Mouse (Mus musculus) gastrocnemius, postnatal 10 days (tissue): ENCODE data around the gene a. TPM values are rescaled to one million over a fixed set of nuclear protein-coding genes. Genes with fewer than 3 reads are reported as not detected.
"Not testable (repeated sequence)": the region's sequence is repeated elsewhere in the genome, so short reads cannot be mapped to it uniquely, and the experiment has no call there.

Source experiments
- DNase-seq: peaks from one replicate; pipeline ENCODE4 v3.0.0; 2021; ENCODE audit warnings: mixed read lengths
- total RNA-seq, 2 experiments: library from RNA; stranded (reverse); gene quantifications; 2 replicates each; pipeline ENCODE4 v1.2.3; 2021

Gene a
- total RNA-seq, 2 experiments from 2014 or later, result not detected

DNA sequence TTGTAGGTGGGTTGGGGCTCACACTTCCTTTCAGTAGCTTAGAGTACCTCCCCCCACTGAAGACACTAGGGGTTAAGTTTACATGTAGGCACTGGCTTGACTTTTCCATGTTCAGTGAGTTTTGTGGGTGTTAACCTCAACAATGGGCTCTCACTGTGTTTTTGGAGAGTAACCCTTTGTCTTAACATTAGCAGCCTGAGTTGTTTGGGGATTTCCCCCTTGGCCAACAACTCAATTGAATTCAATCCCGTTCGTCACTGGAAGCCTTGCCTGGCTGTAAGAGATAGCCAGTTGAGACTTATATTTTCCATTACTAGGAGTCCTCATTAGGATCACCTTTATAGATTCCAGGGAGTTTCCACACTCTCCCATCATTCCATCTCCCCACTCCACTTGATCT is 45.3 kb downstream of the a start:
- no peak for DNase-seq

DNA sequence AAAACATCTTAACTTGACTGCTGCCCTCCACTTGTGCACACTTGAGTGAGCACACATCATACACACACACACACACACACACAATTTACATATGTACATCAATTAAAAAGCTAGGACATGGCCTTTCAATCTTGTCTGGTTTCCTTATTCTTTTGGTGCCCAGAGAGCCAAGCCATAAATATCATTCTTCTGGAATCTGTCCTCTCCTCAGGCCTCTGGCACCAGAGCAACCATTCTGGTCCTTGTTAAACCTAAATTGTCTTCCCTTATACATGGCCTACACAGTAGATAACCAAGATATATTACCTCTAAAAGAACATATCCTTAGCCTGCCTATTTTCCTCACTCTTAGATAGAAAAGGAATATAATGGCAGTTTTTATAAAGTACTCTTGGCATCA is 56.9 kb downstream of the a start:
- no peak for DNase-seq

- DNase-seq, result peak; percentile 47
These were observed 64.2 kb downstream of the a start for GRCm38 (mm10) chr2:154855383-154855782.

DNA sequence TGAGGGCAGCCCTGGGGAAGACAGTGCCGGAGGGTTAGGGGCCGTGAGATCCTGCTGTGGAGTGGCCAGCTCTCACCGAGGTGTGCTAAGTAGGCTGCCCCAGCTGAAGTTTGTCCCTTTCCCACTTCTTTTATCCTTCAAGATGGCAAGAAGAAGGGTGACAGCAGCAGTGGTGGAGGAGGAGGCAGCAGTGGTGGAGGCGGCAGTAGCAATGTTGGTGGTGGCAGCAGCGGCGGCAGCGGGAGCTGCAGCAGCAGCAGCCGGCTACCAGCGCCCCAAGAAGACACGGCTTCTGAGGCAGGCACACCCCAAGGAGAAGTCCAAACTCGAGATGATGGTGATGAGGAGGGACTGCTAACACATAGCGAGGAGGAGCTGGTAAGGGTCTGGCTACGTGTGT is 72.5 kb downstream of the a start:
- DNase-seq, result no peak

DNA sequence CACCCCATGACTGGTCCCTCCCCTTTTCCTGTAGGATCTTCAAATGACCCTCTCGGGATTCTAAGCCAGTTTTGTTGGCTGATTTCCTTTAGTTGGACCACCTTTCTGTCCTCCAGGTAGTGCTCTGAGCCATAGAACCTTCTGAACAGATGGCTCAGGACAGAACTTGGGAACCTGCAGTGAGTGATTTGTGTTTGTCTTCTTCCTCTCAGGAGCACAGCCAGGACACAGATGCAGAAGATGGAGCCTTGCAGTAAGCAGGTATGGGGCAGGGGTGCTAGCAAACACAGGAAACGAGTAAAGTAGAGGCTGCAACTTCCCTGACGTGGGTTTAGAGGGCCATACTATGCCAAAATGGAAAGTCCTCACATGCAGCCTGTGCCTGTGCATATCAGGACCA is 74.5 kb downstream of the a start:
- no peak for DNase-seq

- no peak for DNase-seq
These were observed 76.9 kb downstream of the a start for GRCm38 (mm10) chr2:154868106-154868505.

GRCm38 (mm10) chr2:154869954-154870641 is 78.9 kb downstream of the a start:
- no peak for DNase-seq

DNA sequence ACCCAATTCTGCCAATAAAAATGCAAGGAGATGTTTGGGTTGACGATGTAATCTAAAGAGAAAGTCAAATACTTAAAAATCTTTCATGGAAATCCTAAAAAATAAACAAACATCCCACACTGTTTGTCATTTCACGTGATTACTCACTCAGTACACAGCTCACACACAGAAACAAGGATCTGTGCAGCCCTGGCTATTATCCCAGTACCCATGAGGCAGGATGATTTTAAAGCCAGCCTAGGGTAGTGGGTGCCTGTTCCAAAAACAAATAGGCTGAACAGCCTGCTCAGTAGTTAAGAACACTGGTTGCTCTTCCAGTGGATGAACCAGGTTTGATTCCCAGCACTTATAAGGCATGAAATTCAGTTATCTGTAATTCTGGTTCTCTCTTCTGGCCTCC is 85.4 kb downstream of the a start:
- DNase-seq, result no peak

GRCm38 (mm10) chr2:154891585-154891984 is 100.4 kb downstream of the a start:
- DNase-seq, result no peak

GRCm38 (mm10) chr2:154892201-154893044 is 101.2 kb downstream of the a start, which contains the start of gene Eif2s2:
TSS of gene Eif2s2 (minus strand) at chr2:154892935.
- DNase-seq, result peak; percentile 94

GRCm38 (mm10) chr2:154893045-154893385 is 101.8 kb downstream of the a start:
- DNase-seq, result no peak

- DNase-seq, result no peak
These were observed 102.3 kb downstream of the a start for GRCm38 (mm10) chr2:154893548-154893947.

DNA sequence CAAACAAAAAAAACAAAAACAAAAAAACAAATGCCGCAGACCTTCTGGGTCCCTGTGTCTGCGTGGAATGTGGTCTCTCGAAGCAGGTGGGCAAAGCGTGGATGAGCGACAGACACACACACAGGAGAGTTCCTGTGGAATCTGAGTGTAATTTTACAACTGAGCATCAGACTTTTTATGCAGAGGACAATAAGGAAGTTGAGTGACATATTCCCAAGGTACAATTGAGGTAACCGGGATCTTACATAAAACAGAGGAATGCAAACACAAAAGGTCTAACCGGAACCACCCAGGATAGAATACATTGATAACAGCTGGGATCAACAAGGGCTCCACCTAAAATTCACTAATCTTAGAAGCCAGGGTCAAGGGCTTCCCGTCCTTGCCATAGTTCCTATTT is 107.8 kb downstream of the a start:
- not testable (repeated sequence) for DNase-seq

- DNase-seq, result not testable (repeated sequence)
These were observed 108.2 kb downstream of the a start for GRCm38 (mm10) chr2:154899412-154899811.

- no peak for DNase-seq
These were observed 110.9 kb downstream of the a start for GRCm38 (mm10) chr2:154902111-154902510.

DNA sequence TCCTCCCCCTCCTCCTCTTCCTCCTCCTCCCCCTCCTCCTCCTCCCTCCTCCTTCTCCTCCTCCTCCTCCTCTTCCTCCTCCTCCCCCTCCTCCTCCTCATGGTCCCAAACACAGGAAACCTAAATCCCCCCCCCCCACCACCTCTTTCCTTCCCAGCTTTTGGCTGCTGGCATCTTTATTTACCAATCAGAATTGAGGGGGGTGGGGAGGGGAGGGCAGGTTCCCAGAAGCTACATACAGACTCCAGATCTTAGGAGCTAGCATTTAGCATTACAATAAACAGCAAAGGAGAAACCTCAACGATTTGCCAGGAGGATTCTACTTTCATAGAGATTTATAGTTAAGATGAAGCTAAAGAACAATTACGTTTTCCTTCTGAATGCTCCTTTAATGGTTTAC is 114.6 kb downstream of the a start:
- DNase-seq, result no peak

DNA sequence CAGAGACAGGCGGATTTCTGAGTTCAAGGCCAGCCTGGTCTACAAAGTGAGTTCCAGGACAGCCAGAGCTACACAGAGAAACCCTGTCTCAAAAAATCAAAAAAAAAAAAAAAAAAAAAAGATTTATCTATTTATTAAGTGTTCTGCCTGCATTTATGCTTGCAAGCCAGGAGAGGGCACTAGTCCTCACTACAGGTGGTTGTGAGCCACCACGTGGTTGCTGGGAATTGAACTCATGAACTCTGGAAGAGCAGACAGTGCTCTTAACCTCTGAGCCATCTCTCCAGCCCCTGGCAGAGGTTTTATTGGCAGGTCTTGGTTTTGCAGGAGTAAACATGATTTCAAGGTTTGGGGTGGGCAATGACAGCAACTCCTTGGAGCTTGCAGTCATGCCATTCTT is 117.0 kb downstream of the a start:
- not testable (repeated sequence) for DNase-seq

DNA sequence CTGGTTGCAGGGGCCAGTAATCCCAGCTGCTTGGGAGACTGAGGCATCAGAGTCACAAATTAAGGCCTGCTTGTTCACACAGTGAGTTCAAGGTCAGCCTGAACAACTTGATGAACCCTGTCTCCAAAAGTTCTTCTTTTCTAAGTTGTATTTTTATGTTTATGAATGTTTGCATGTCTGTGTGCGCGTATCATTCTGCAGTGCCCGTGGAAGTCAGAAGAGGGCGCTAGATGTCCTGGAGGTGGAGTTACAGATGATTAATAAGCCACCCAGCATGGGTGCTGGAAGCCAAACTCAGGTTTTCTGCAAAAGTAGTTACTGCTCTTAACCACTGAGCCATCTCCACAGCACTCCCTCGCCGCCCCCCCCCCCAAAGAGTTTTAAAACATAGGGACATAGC is 118.6 kb downstream of the a start:
- no peak for DNase-seq

DNA sequence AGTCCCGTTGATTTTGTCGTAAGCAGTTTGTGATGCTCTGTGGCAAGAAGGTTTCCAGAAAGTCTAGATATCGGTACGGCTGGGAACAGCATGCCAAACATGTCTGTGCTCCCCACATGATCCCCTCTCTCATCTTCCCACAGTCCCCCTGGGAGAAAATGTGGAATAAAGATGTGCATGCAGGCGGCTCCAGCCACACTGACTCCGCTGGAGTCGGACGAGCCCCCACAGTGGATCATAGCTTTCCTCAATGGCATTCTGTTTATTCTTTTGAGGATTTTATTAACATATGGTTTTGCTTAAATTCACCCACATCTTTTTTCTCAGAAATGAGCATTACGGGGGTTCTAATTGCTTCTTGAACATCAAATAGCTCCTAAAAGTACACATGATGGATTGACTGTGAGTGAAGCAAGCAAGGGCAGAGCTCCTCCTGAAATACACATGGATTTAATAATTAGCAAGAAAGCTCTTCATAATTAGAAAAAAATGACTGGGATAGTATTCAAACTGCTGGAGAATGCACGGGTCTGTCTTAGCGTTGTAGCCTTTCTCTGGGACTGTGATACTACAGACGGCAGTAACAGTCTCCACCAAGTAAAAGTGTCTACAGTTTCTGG is 124.8 kb downstream of the a start:
- no peak for DNase-seq

GRCm38 (mm10) chr2:154916547-154916946 is 125.3 kb downstream of the a start:
- peak; percentile 11 for DNase-seq

DNA sequence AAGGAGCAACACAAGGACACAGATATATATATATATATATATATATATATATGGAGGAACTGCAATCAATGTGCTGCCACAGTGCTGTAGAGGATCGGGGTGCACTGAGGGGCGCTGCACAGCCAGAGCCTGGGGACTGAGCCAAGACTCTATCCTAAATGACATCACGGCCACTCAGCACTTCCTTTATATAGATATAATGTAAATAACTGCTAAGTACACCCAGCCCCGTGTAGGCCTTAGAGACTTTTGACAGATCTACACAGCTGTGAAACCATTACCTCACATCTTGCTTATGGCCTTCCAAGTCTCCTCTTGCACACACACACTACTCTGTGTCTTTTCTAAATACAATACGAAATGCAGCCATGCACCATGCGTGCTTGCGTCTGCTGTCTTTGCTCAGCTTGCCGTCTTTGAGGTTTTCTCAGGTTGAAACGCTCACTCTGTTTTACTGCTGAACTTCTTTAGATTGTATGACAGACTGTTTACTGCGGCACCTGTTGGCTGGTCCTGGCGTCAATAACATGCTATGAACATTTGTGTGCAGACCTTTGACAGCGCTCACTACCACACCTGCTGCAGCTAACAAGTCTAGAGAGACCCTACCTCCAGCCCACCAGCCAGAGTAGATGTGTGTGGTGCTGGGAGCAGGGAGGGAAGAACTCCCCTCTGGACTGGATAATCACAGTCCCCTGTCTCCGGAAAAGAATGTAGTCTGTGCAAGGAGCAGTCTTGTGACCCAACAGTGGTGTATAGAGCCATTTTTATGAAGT is 126.9 kb downstream of the a start:
- no peak for DNase-seq

- no peak for DNase-seq
These were observed 129.7 kb downstream of the a start for GRCm38 (mm10) chr2:154920896-154921295.

GRCm38 (mm10) chr2:154922134-154922533 is 130.9 kb downstream of the a start:
- not testable (repeated sequence) for DNase-seq
